8 mouse cellular contexts compared by ENCODE assay signal in the genomic region with DNA sequence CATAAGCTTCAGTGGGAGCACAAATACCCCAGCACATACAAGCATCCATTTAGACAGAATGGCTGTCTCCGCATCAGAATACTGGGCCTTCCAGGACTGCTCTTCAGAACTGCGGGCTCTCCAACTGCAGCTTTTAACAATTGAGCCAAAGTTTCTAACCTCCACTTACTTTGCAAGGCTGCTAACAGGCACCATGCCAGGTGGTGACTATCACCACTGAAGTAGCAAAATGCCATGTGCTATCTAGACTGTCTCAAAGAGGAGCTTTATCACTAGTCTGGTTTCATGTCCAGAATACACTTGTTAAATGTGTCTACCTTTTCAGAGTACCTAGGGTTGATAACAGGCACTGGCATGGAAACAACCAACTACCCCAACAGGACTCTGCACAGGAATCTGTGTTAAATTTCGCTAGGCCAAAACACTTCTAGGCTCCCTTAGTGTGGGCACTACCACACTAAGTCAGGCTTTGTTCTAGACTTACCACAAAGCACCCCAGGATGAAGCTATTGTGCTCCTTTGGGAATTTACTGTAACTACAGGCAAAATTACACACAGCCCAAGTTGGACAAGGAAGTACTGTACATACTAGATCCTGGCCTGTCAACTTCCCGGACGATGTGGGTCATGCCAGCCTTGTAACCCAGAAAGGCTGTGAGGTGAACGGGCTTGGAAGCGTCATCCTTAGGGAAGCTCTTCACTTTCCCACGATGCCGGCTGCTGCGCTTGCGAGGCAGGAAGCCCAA. TPM values are rescaled to one million over a fixed set of nuclear protein-coding genes. Genes with fewer than 3 reads are reported as not detected.
DNase-seq lines count a peak whose midpoint lies in the region; ATAC-seq lines count a peak whose summit lies in the region.

No protein-coding gene starts in this region.

- WGBS in kidney, embryonic 14.5 days, result 5% methylated on average over 11 of the region's 11 CpGs
- 7% methylated on average over 11 of the region's 11 CpGs for WGBS in hindbrain, embryonic 12.5 days
- WGBS in midbrain, embryonic 15.5 days, result 6% methylated on average over 11 of the region's 11 CpGs

- no peaks in the 10 kb centered on the region for H3K27me3 ChIP-seq in kidney, embryonic 14.5 days (ENCODE audit: control insufficient read depth, insufficient read depth, low read length)
- H3K27me3 ChIP-seq in hindbrain, embryonic 12.5 days, result no peaks in the 10 kb centered on the region
- H3K27me3 ChIP-seq in midbrain, embryonic 15.5 days (replicated peaks), result no peaks in the 10 kb centered on the region

- peak overlapping the region; percentile 96 for H3K4me2 ChIP-seq in kidney, embryonic 14.5 days (replicated peaks; ENCODE audit: low read depth, low read length)
- H3K4me2 ChIP-seq in hindbrain, embryonic 12.5 days (replicated peaks), result peak overlapping the region; percentile 77
- H3K4me2 ChIP-seq in midbrain, embryonic 15.5 days, result peak overlapping the region; percentile 67

- peak overlapping the region; percentile 93 for H3K9ac ChIP-seq in kidney, embryonic 14.5 days (ENCODE audit: low read depth, low read length)
- peak overlapping the region; percentile 90 for H3K9ac ChIP-seq in hindbrain, embryonic 12.5 days
- peak overlapping the region; percentile 78 for H3K9ac ChIP-seq in midbrain, embryonic 15.5 days

- peak overlapping the region; percentile 80 for H3K4me3 ChIP-seq in kidney, embryonic 14.5 days (ENCODE audit: low read length)
- peak overlapping the region; percentile 67 for H3K4me3 ChIP-seq in hindbrain, embryonic 12.5 days
- peak overlapping the region; percentile 59 for H3K4me3 ChIP-seq in midbrain, embryonic 15.5 days

- no peaks in the 10 kb centered on the region for H3K9me3 ChIP-seq in kidney, embryonic 14.5 days (ENCODE audit: control insufficient read depth, low read length)
- no peaks in the 10 kb centered on the region for H3K9me3 ChIP-seq in hindbrain, embryonic 12.5 days (replicated peaks)
- no peaks in the 10 kb centered on the region for H3K9me3 ChIP-seq in midbrain, embryonic 15.5 days

- H3K36me3 ChIP-seq in kidney, embryonic 14.5 days (ENCODE audit: control insufficient read depth, insufficient read depth, low read length), result peaks cover 55% of the 10 kb centered on the region
- peaks cover 51% of the 10 kb centered on the region for H3K36me3 ChIP-seq in hindbrain, embryonic 12.5 days
- peaks cover 33% of the 10 kb centered on the region for H3K36me3 ChIP-seq in midbrain, embryonic 15.5 days (replicated peaks)

- no peak for DNase-seq in kidney, postnatal 4 days
- peak; percentile 67 for DNase-seq in adrenal gland, adult 8-10 months
- no peak for DNase-seq in embryo, embryonic 10.5 days (ENCODE audit: low spot score)
- no peak for DNase-seq in urinary bladder, postnatal 14 days (ENCODE audit: low spot score)
- no peak for DNase-seq in ovary, postnatal 36 days (ENCODE audit: low spot score)

- no peak for ATAC-seq in kidney, embryonic 14.5 days (ENCODE audit: low FRiP score, low TSS enrichment)
- no peak for ATAC-seq in hindbrain, embryonic 12.5 days (ENCODE audit: low FRiP score)
- no peak for ATAC-seq in midbrain, embryonic 15.5 days (replicated peaks)

- peaks cover 14% of the 10 kb centered on the region; the same call in 1 of the 2 replicates for H3K4me1 ChIP-seq in kidney, embryonic 14.5 days (ENCODE audit: control insufficient read depth, insufficient read depth, low read length)
- peaks cover 23% of the 10 kb centered on the region for H3K4me1 ChIP-seq in hindbrain, embryonic 12.5 days
- peaks cover 22% of the 10 kb centered on the region for H3K4me1 ChIP-seq in midbrain, embryonic 15.5 days

- peak overlapping the region; percentile 89; the same call in 1 of the 2 replicates for H3K27ac ChIP-seq in kidney, embryonic 14.5 days (ENCODE audit: low read depth, low read length)
- peak overlapping the region; percentile 32; the same call in 1 of the 2 replicates for H3K27ac ChIP-seq in hindbrain, embryonic 12.5 days
- H3K27ac ChIP-seq in midbrain, embryonic 15.5 days, result no peak overlapping the region

RNA-seq across cellular contexts. Expression of a gene that starts 9.2 kb away (rescaled TPM):
- 9.5 and 11.9 TPM in 2 replicates for polyA plus RNA-seq in kidney, embryonic 14.5 days (2014; fragmentation: Nextera tagmentation; extraction: Ambion mirVana)
- total RNA-seq in adrenal gland, adult 8-10 months (2022), result 10 to 100 TPM; 32.7 to 65.7 (median 48.7) TPM
- polyA plus RNA-seq in hindbrain, embryonic 12.5 days (2016; fragmentation: Nextera tagmentation; extraction: Ambion mirVana), result 11.6 and 14.3 TPM in 2 replicates
- 61.4 and 62.1 TPM in 2 replicates for polyA plus RNA-seq in midbrain, embryonic 15.5 days (2015; fragmentation: Nextera tagmentation; extraction: Ambion mirVana)

RNA-seq across cellular contexts. Expression of a gene that starts 9.7 kb away (rescaled TPM):
- polyA plus RNA-seq in kidney, embryonic 14.5 days (2014; fragmentation: Nextera tagmentation; extraction: Ambion mirVana), result 1,350 and 1,409 TPM in 2 replicates
- 100 to 1,000 TPM; 541 to 649 (median 631) TPM for total RNA-seq in adrenal gland, adult 8-10 months (2022)
- 642 and 670 TPM in 2 replicates for polyA plus RNA-seq in hindbrain, embryonic 12.5 days (2016; fragmentation: Nextera tagmentation; extraction: Ambion mirVana)
- polyA plus RNA-seq in midbrain, embryonic 15.5 days (2015; fragmentation: Nextera tagmentation; extraction: Ambion mirVana), result 522 and 525 TPM in 2 replicates

RNA-seq across cellular contexts. Expression of a gene that starts 51.0 kb away (rescaled TPM):
- 25.3 and 35.2 TPM in 2 replicates for polyA plus RNA-seq in kidney, embryonic 14.5 days (2014; fragmentation: Nextera tagmentation; extraction: Ambion mirVana)
- total RNA-seq in adrenal gland, adult 8-10 months (2022), result 10 to 100 TPM; 16.2 to 31.8 (median 26.8) TPM
- polyA plus RNA-seq in hindbrain, embryonic 12.5 days (2016; fragmentation: Nextera tagmentation; extraction: Ambion mirVana), result 42.1 and 44.0 TPM in 2 replicates
- 42.5 and 43.5 TPM in 2 replicates for polyA plus RNA-seq in midbrain, embryonic 15.5 days (2015; fragmentation: Nextera tagmentation; extraction: Ambion mirVana)
